Mouse (Mus musculus): ENCODE results near the gene Ggt1. TPM values are rescaled to one million over a fixed set of nuclear protein-coding genes. Genes with fewer than 3 reads are reported as not detected.

Ggt1 gene
- total and polyA plus RNA-seq, 3 experiments = 1.3 to 3.8 (median 2.1) TPM

DNA sequence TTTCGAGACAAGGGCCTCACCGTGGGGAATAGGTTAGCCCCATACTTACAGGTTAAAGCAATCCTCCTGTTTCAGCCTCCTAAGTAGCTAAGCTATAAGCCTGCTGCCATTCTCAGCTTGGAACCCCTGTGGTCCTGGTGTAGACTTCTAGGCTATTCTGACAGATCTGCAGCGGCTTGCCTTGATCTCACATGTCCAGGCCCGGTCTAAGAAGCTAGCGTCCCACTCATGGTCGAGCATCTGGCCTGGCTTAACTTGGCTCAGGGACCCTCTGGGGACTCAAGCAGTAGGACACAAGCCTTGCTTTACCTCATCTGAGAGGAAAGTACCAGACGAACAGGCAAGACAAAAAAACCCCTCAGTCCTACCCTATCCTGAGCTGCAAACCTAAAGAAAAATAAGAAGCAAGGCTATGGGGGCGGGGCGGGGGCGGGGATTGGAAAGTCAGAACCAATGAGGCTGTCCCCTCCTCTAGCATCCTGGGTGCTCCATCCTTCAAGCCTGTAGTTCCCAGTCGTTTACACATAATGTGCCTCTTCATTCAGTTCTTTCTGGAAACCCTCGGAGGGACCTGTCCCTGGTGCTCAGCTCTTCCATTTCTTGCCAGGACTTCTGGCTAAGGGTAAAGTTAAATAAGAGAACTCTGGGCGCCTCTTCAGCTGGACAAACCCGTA is 73.8 kb downstream of the Ggt1 start:
- Histone ChIP-seq H3K4me1 (ENCODE audit: control insufficient read depth in 1 of 2, insufficient read depth in 2 of 2) (peaks cover 10 to 18% of the 10 kb centered on the region in 2 experiments; a peak in 3 of 4 replicates), H3K27ac (ENCODE audit: insufficient read depth, low read depth) (no peak overlapping the region), H3K4me3 (replicated peaks in 1 of 3; ENCODE audit: low read depth in 2 of 3, low read length in 2 of 3, poor library complexity in 1 of 3) (no peak overlapping the region), H3K4me2 (ENCODE audit: insufficient read depth, low read depth, poor library complexity, severe bottlenecking) (peak overlapping the region; percentile 55), H3K27me3 (replicated peaks) (no peaks in the 10 kb centered on the region), H3K9me3 (replicated peaks; ENCODE audit: low read length) (no peaks in the 10 kb centered on the region), H3K36me3 (replicated peaks in 1 of 2; ENCODE audit: control insufficient read depth in 1 of 2, insufficient read depth in 1 of 2, low read length in 1 of 2) (peaks cover 0 to 35% of the 10 kb centered on the region in 2 experiments), H3K9ac (ENCODE audit: insufficient read depth, low read depth) (no peak overlapping the region), H3K79me2 (replicated peaks; ENCODE audit: control insufficient read depth, extremely low read depth, insufficient read depth, poor library complexity, severe bottlenecking) (no peaks in the 10 kb centered on the region)
- dilution Hi-C loops (cut with MboI; ENCODE audit: extremely low pct_ligation_motif_present, extremely low pct_unique_long_range_greater_than_20kb, low sequenced_read_pairs) (no loop called here), in situ Hi-C loops (cut with MboI; ENCODE audit: low pct_ligation_motif_present, low pct_unique_long_range_greater_than_20kb, low sequenced_read_pairs) (loop anchor here (10.0 kb wide), 1 partner anchor 50 kb away; the partner anchor contains the start of gene Ggt5)
- peak; percentile 10 for DNase-seq (ENCODE audit: extremely low read depth)
- TF ChIP-seq JUN (IDR thresholded peaks at IDR 0.05; ENCODE audit: insufficient read depth, low read depth, low read length) = no peak
- no peak for TF ChIP-seq MAX (IDR thresholded peaks at IDR 0.05; ENCODE audit: low read length)
- TF ChIP-seq ELF1 (IDR thresholded peaks at IDR 0.05; ENCODE audit: low read depth, low read length) = no peak
- TF ChIP-seq MAFK (IDR thresholded peaks at IDR 0.05; ENCODE audit: insufficient replicate concordance, low read length) = no peak

DNA sequence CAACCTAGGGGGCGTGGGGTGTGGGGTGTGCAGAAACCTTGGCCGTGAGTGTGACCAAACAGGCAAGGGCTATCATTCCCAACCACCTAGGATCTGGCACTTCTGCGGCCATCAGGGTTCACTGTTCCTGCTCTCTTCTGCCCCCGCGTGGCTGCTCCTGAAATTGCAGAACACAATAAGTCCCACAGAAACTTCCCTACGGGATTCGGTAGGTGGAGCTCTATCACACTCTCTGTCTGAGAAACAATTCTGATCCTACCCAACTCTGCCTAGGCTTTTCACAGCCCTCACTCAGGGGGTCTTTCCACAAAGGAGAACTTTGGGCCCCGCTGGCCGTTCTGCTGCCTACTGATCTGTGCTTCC is 74.3 kb downstream of the Ggt1 start:
- Histone ChIP-seq H3K9ac (ENCODE audit: insufficient read depth, low read depth) (no peak overlapping the region), H3K27ac (ENCODE audit: insufficient read depth, low read depth) (no peak overlapping the region), H3K27me3 (replicated peaks) (no peaks in the 10 kb centered on the region), H3K9me3 (replicated peaks; ENCODE audit: low read length) (no peaks in the 10 kb centered on the region), H3K4me3 (replicated peaks in 1 of 3; ENCODE audit: low read depth in 2 of 3, low read length in 2 of 3, poor library complexity in 1 of 3) (no peak overlapping the region), H3K79me2 (replicated peaks; ENCODE audit: control insufficient read depth, extremely low read depth, insufficient read depth, poor library complexity, severe bottlenecking) (no peaks in the 10 kb centered on the region), H3K36me3 (replicated peaks in 1 of 2; ENCODE audit: control insufficient read depth in 1 of 2, insufficient read depth in 1 of 2, low read length in 1 of 2) (peaks cover 0 to 40% of the 10 kb centered on the region in 2 experiments), H3K4me1 (ENCODE audit: control insufficient read depth in 1 of 2, insufficient read depth in 2 of 2) (peaks cover 10 to 19% of the 10 kb centered on the region in 2 experiments; a peak in 3 of 4 replicates), H3K4me2 (ENCODE audit: insufficient read depth, low read depth, poor library complexity, severe bottlenecking) (peak overlapping the region; percentile 55)
- dilution Hi-C loops (cut with MboI; ENCODE audit: extremely low pct_ligation_motif_present, extremely low pct_unique_long_range_greater_than_20kb, low sequenced_read_pairs) = no loop called here
- DNase-seq (ENCODE audit: extremely low read depth) = peak; percentile 77
- in situ Hi-C loops (cut with MboI; ENCODE audit: low pct_ligation_motif_present, low pct_unique_long_range_greater_than_20kb, low sequenced_read_pairs) = loop anchor here (10.0 kb wide), 1 partner anchor 51 kb away; the partner anchor contains the start of gene Ggt5
- TF ChIP-seq TCF12 (IDR thresholded peaks at IDR 0.05; ENCODE audit: low read depth, low read length) (0 out of 2 replicates have a peak, but pooled peaks have one; percentile 15), HCFC1 (IDR thresholded peaks at IDR 0.05; ENCODE audit: low read depth, low read length) (peak; percentile 34), MAZ (IDR thresholded peaks at IDR 0.05; ENCODE audit: low read depth, low read length) (0 out of 2 replicates have a peak, but pooled peaks have one; percentile 30), TBP (conservative IDR thresholded peaks at IDR 0.05; ENCODE audit: low read depth, low read length) (no peak), MEF2A (IDR thresholded peaks at IDR 0.05; ENCODE audit: borderline replicate concordance, low read depth, low read length) (0 out of 2 replicates have a peak, but pooled peaks have one; percentile 39), CTCF (conservative IDR thresholded peaks at IDR 0.05 in 1 of 2, IDR thresholded peaks at IDR 0.05 in 1 of 2; ENCODE audit: low read depth in 2 of 2, low read length in 2 of 2) (peak; percentile 92 to 100), SMC3 (IDR thresholded peaks at IDR 0.05; ENCODE audit: low read depth, low read length) (peak; percentile 94), ZMIZ1 (IDR thresholded peaks at IDR 0.05; ENCODE audit: low read depth, low read length) (no peak), E2F4 (IDR thresholded peaks at IDR 0.05; ENCODE audit: insufficient replicate concordance, low read depth, low read length) (no peak), NELFE (IDR thresholded peaks at IDR 0.05; ENCODE audit: low read depth, low read length) (peak; percentile 69; the same call in 1 of the 2 replicates), USF2 (conservative IDR thresholded peaks at IDR 0.05; ENCODE audit: low read depth, low read length) (no peak), EP300 (IDR thresholded peaks at IDR 0.05; ENCODE audit: low read length) (no peak), ZC3H11A (IDR thresholded peaks at IDR 0.05; ENCODE audit: low read depth, low read length) (peak; percentile 62), MAX (IDR thresholded peaks at IDR 0.05; ENCODE audit: low read length) (no peak), RAD21 (IDR thresholded peaks at IDR 0.05; ENCODE audit: low read depth, low read length) (peak; percentile 77), ZNF384 (IDR thresholded peaks at IDR 0.05; ENCODE audit: low read depth, low read length) (0 out of 2 replicates have a peak, but pooled peaks have one; percentile 19), ELF1 (IDR thresholded peaks at IDR 0.05; ENCODE audit: low read depth, low read length) (peak; percentile 47; the same call in 1 of the 2 replicates), MYC (IDR thresholded peaks at IDR 0.05; ENCODE audit: low read depth, low read length) (0 out of 2 replicates have a peak, but pooled peaks have one; percentile 33), POLR2AphosphoS2 (IDR thresholded peaks at IDR 0.05; ENCODE audit: low read depth, low read length) (no peak)
